Mouse (Mus musculus) erythroblast, adult 5-6 weeks (primary cell): ENCODE measurements around the gene Hnrnpul1. TPM values are rescaled to one million over a fixed set of nuclear protein-coding genes. Genes with fewer than 3 reads are reported as not detected.
A peak's percentile ranks its signal among the peaks of the same experiment; 100 is the strongest.
"Not testable (repeated sequence)": the region's sequence is repeated elsewhere in the genome, so short reads cannot be mapped to it uniquely, and the experiment has no call there.

Source experiments
- ATAC-seq: replicated peaks from 2 replicates; pipeline ENCODE4 v1.8.0; 2016; ENCODE audit warnings: moderate number of reproducible peaks, mild to moderate bottlenecking, moderate TSS enrichment, inconsistent platforms; ENCODE audit not compliant: poor library complexity, low FRiP score, severe bottlenecking
- total RNA-seq, 2 experiments: library from RNA; stranded (forward) in 1 of 2; stranded (reverse) in 1 of 2; fragments of 150-400 nt in 1 of 2; fragments of 200-764, 138-1000 nt in 1 of 2; gene quantifications; 2 replicates each; pipeline versions ENCODE4 v1.2.3 to v1.2.4; 2015 to 2017; ENCODE audit warnings: low replicate concordance in 2 of 2

Gene Hnrnpul1
- total RNA-seq (2015; ENCODE audit: low replicate concordance): 45.2 and 59.1 TPM in 2 replicates
- total RNA-seq (2017; ENCODE audit: low replicate concordance): 79.3 and 99.9 TPM in 2 replicates

DNA sequence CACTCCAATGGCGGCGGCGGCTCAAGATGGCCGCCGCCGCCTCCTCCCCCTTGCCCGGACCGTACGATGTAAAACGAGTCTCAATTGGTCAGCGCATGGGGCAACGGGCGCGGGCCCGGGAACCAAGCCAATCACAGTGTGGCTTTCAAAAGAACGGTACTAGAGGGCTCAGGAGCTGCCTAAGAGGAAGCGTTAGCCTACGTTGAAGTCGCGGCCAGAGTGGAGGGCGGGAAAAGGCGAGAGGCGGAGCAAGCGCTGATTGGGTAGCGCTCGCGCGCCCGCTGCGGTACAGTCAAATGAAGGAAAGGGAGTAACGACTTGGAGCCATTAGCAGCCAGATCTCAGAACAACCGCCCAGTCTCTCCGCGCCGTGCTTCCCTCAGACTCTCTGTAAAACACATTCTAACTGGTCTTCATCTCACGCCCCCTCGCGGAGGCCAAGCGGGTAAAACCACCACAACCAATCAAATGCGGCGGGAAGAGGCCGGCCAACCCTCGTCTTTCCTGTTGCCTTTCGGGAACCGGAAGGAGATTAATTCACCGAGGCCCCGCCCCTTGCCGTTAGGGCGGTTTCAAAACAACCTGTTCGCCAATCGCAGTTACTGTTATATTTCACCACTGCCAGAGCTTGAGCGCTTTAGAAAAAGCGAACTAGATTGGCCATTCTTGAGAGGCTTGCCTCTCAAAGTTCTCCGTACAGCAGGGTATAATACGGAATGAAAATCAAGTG lies at the start of gene Hnrnpul1:
Gene Hnrnpul1, minus strand, starts transcription at position 20 of the 730 bp plus-strand sequence.
- peak; percentile 89 for ATAC-seq

DNA sequence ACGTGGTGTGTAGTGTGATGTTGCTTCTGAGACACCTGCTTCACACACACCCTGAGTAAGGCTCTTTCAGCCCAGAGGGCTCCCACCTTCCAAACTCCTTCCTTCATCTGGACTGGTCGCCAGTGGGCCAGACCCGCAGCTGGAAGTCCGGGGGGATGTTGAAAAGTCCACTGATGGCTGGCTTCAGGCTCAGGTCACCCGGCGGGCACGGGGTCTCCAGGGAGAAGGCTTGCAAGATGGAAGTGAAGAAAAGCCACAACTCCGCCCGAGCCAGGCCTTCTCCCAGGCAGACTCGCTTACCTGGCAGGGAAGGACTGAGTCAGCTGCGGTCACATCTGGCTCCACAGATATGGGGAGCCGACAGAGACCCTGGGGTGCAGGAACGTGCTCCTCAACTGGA lies 48.9 kb upstream of the Hnrnpul1 start:
- no peak for ATAC-seq

DNA sequence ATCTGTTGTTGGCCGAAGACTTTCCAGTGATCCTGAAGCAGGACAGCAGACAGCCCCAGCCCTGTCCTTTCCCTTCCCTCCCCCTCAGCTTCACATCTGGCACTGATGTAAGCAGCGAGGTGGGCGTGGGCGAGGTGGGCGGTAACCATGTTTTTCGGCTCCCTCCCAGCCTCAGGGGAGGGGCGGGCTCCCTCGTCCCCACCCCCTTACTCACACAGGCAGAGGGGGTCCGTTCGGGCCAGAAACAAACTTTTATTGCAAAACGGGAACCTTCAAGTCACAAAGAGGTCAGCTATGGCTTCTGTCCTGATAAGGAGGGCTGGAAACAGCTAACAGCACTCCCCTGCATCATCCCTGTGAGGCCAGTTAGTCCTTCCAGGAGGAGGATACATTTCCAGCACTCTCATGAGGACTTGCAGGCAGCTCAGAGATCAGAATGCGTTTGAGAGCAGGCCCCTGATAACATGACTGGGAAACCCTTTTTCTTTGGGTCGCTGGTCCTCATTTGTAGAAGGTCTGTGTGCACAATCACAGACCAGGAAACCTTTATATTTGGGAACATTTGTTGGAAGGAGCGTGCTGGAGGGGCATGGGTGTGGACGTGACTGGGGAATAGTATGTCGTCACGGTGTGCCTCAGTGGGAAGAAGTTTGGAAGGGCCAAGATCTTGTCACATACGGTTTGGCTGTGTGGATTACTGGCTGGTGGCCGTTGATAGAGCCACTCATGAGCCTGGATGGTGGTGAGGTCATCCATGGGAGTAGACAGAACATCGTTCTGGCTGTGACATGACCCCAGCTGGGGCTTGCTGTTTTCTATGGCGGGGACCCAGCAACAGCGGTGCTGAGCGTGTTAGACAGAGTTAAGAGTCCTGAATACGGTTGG lies 47.9 kb upstream of the Hnrnpul1 start:
- ATAC-seq: no peak

DNA sequence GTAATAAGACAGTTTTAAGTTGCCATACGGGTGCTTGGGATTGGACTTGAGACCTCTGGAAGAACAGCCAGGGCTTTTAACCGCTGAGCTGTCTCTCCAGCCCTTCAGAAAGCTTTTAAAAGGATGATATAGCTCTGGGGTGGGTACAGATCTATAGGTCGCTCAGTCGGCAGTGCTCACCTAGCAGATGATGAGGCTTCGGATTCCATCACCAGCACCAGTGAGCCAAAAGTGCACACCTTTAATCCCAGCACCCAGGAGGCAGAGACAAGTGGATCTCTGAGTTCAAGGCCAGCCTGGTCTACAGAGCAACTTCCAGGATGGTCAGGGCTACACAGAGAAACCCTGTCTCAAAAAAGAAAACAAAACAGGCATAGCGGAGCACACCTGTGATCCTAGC lies 46.5 kb upstream of the Hnrnpul1 start:
- no peak for ATAC-seq

- ATAC-seq: no peak
These were observed 44.8 kb upstream of the Hnrnpul1 start for GRCm38 (mm10) chr7:25799369-25799768.

DNA sequence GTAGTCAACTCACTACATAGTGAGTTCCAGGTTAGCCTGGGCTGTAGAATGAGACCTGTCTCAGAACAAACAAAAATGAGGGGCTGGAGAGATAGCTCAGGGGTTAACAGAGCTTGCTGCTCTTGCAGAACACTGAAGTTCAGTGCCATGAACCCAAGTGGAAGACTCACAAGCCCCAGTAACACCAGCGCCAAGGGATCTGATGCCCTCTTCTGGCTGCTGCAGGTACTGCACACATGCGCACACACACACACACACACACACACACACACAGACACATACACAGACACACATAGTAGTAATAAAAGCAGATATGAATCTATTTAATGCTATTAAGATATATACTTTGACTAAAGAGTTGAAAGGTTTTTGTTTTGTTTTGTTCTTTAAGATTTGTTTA lies 44.0 kb upstream of the Hnrnpul1 start:
- no peak for ATAC-seq

GRCm38 (mm10) chr7:25794775-25795174 lies 40.2 kb upstream of the Hnrnpul1 start:
- no peak for ATAC-seq

GRCm38 (mm10) chr7:25793679-25794078 lies 39.1 kb upstream of the Hnrnpul1 start:
- no peak for ATAC-seq

DNA sequence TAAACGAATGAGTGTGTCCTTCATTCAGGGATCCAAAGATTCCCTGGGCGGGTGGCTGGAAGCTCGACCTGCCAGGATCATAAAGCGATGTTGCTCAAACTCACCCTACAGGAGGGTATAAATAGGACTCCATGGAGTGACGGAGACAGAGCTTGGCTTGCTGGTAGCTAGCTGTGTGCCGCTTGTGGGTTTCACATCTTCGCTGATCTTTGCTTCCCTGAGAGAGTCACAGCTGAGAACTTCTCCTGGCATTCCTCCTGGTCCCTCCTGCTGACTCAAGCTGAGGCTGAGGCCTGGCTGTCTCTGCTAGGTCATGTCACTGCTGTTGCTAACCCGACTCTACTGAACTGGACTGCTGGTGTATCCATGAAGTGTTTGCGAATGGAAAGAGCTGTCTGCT lies 38.4 kb upstream of the Hnrnpul1 start:
- ATAC-seq: not testable (repeated sequence)

DNA sequence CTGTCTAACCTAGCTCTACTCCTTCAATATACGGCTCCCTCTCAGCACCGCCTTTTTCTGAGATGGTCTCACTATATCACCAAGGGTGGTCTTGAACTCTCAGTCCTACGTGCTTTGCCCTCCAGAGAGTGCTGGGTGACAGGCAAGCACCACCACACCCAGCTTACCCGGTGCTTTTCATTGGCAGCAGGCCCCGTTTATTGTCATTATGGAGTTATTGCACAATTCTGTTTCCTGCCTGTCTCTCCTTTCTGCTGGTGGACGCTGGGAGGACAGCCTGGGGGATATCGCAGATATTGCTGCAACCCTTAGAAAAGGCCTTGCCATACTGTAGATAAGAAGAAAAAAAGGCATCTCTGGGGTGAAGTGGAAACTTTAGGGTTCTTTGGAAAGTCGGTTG lies 36.1 kb upstream of the Hnrnpul1 start:
- no peak for ATAC-seq

DNA sequence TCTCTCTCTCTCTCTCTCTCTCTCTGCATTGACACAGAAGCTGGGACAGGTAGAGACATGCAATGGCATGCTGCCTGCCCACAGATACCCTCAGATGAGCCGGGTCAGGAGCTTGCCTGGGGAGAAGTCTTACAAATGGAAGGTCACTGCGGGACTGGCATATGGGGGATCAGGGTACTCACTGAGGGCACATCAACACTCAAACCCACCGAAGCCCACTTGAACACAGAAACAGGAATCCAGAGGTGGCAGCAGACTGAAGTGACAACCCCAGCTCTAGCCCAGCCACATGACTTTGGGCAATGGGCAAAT lies 34.5 kb upstream of the Hnrnpul1 start:
- ATAC-seq: no peak

- ATAC-seq: no peak
These were observed 33.9 kb upstream of the Hnrnpul1 start, which contains the start of gene Axl for GRCm38 (mm10) chr7:25788220-25789128. Axl (minus strand) TSS chr7:25788705.

- no peak for ATAC-seq
These were observed 33.1 kb upstream of the Hnrnpul1 start for GRCm38 (mm10) chr7:25787456-25788219.

GRCm38 (mm10) chr7:25786974-25787373 lies 32.4 kb upstream of the Hnrnpul1 start:
- ATAC-seq: no peak

DNA sequence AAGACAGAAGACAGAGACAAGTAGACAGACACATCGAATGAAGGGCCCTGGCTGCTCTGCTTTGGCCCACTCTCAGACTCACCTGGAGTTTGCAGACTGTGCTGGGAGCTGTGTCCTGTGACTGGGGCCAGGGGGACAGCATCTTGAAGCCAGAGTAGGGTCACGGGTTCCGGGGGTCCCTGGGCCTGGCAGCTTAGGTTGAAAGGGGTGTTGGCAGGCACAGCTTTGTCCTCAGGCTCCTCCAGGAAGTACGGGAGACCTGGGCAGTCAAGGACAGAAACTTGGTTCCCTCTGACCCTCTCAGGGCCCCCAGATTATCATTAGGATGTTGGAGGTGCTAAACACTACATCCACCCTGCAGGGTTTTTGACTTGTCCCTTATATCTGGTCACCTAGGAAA lies 31.2 kb upstream of the Hnrnpul1 start:
- ATAC-seq: no peak

- ATAC-seq: no peak
These were observed 30.3 kb upstream of the Hnrnpul1 start for GRCm38 (mm10) chr7:25784808-25785207.

DNA sequence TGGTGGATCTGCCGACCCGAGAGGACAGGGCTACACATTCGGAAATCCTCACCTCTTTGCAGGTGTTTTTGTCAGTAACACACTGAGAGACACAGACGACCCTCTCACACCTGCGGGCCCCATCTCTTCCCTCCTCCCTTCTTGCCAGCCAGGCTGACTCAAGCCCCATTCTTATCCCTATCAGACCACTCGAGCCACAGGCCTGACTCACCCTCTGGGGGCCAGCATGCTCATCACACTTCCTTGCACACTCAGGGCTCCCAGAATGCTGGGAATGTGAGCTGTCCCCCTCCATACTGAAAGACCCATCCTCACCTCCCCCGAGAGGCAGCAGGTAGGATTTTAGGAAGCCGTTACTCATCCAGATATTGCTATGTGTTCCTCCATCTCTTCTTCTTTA lies 29.2 kb upstream of the Hnrnpul1 start:
- no peak for ATAC-seq

- no peak for ATAC-seq
These were observed 28.2 kb upstream of the Hnrnpul1 start for GRCm38 (mm10) chr7:25782744-25783143.

GRCm38 (mm10) chr7:25781937-25782610 lies 27.5 kb upstream of the Hnrnpul1 start:
- no peak for ATAC-seq
